Mouse (Mus musculus) CH12.LX (cell line): ENCODE results near the gene Tmem167. TPM values are rescaled to one million over a fixed set of nuclear protein-coding genes. Genes with fewer than 3 reads are reported as not detected.
"Not testable (repeated sequence)": the region's sequence is repeated elsewhere in the genome, so short reads cannot be mapped to it uniquely, and the experiment has no call there.

ENCODE experiments used
- DNase-seq: peaks from one replicate; pipeline ENCODE4 v3.0.0-alpha.2; 2013; ENCODE audit errors: extremely low read depth
- H3K27ac ChIP-seq: 2 replicates; pipeline ENCODE4 v1.5.1; 2012; ENCODE audit warnings: low read depth, mild to moderate bottlenecking, control low read depth, moderate library complexity; ENCODE audit not compliant: insufficient read depth
- H3K27me3 ChIP-seq: replicated peaks from 2 replicates; pipeline ENCODE3; 2012; ENCODE audit warnings: inconsistent platforms
- H3K36me3 ChIP-seq, 2 experiments: replicated peaks in 1 of 2; 2 replicates each; pipeline versions ENCODE3 to v1.6.1; 2012; ENCODE audit warnings: inconsistent platforms in 1 of 2, low read length in 1 of 2, mild to moderate bottlenecking in 1 of 2, mixed read lengths in 1 of 2, moderate library complexity in 1 of 2; ENCODE audit not compliant: control insufficient read depth in 1 of 2, insufficient read depth in 1 of 2
- H3K4me1 ChIP-seq, 2 experiments: 2 replicates each; pipeline ENCODE4 v1.6.1; 2012; ENCODE audit warnings: inconsistent platforms in 1 of 2, moderate library complexity in 1 of 2; ENCODE audit not compliant: insufficient read depth in 2 of 2, control insufficient read depth in 1 of 2
- H3K4me2 ChIP-seq: 2 replicates; pipeline ENCODE4 v1.6.1; 2012; ENCODE audit warnings: low read depth, mild to moderate bottlenecking, control low read depth; ENCODE audit not compliant: poor library complexity, insufficient read depth, severe bottlenecking
- H3K4me3 ChIP-seq, 3 experiments: fragments of 150-350 bp in 1 of 3; sonication (generic) in 1 of 3; replicated peaks in 1 of 3; 2 replicates each; pipeline versions ENCODE3 to v1.5.1; 2011 to 2012; ENCODE audit warnings: low read depth in 2 of 3, low read length in 2 of 3, mild to moderate bottlenecking in 2 of 3, moderate library complexity in 2 of 3, control low read depth in 1 of 3, improper control_type of control experiment in 1 of 3, inconsistent platforms in 1 of 3, mixed read lengths in 1 of 3; ENCODE audit not compliant: poor library complexity in 1 of 3
- H3K79me2 ChIP-seq: replicated peaks from 2 replicates; pipeline ENCODE4 v1.6.1; 2012; ENCODE audit warnings: mild to moderate bottlenecking, moderate library complexity; ENCODE audit not compliant: control insufficient read depth, poor library complexity, insufficient read depth, severe bottlenecking; ENCODE audit errors: extremely low read depth
- H3K9ac ChIP-seq: 2 replicates; pipeline ENCODE4 v1.6.1; 2012; ENCODE audit warnings: low read depth, mild to moderate bottlenecking, control low read depth, moderate library complexity; ENCODE audit not compliant: insufficient read depth
- H3K9me3 ChIP-seq: replicated peaks from 2 replicates; pipeline ENCODE3; 2012; ENCODE audit warnings: low read length, inconsistent platforms, mixed read lengths
- BHLHE40 ChIP-seq: IDR thresholded peaks from 2 replicates; pipeline ENCODE4 v1.6.1; 2011; ENCODE audit warnings: mild to moderate bottlenecking, low read depth, low read length, improper control_type of control experiment
- CHD1 ChIP-seq: IDR thresholded peaks from 2 replicates; pipeline ENCODE4 v1.6.1; 2012; ENCODE audit warnings: low read depth, low read length, improper control_type of control experiment, inconsistent platforms
- CTCF ChIP-seq, 2 experiments: IDR thresholded peaks in 1 of 2; conservative IDR thresholded peaks in 1 of 2; 2 replicates each; pipeline ENCODE4 v1.5.1; 2011 to 2012; ENCODE audit warnings: low read depth in 2 of 2, low read length in 2 of 2, improper control_type of control experiment in 1 of 2, inconsistent platforms in 1 of 2, mild to moderate bottlenecking in 1 of 2, moderate library complexity in 1 of 2
- EP300 ChIP-seq: IDR thresholded peaks from 2 replicates; pipeline ENCODE4 v1.6.1; 2011; ENCODE audit warnings: low read length, improper control_type of control experiment
- GABPA ChIP-seq: IDR thresholded peaks from 2 replicates; pipeline ENCODE4 v1.6.1; 2012; ENCODE audit warnings: low read depth, low read length, improper control_type of control experiment, inconsistent platforms; ENCODE audit not compliant: insufficient replicate concordance
- HCFC1 ChIP-seq: IDR thresholded peaks from 2 replicates; pipeline ENCODE4 v1.6.1; 2012; ENCODE audit warnings: low read depth, mild to moderate bottlenecking, inconsistent platforms, low read length, improper control_type of control experiment
- JUND ChIP-seq: conservative IDR thresholded peaks from 2 replicates; pipeline ENCODE4 v1.6.1; 2011; ENCODE audit warnings: low read depth, low read length, improper control_type of control experiment
- MAX ChIP-seq: IDR thresholded peaks from 2 replicates; pipeline ENCODE4 v1.6.1; 2011; ENCODE audit warnings: low read length, improper control_type of control experiment
- MAZ ChIP-seq: IDR thresholded peaks from 2 replicates; pipeline ENCODE4 v1.6.1; 2012; ENCODE audit warnings: low read depth, mild to moderate bottlenecking, inconsistent platforms, low read length, improper control_type of control experiment, moderate library complexity
- MXI1 ChIP-seq: IDR thresholded peaks from 2 replicates; pipeline ENCODE4 v1.6.1; 2011; ENCODE audit warnings: mild to moderate bottlenecking, low read depth, low read length, improper control_type of control experiment
- NELFE ChIP-seq: IDR thresholded peaks from 2 replicates; pipeline ENCODE4 v1.6.1; 2011; ENCODE audit warnings: low read depth, low read length, improper control_type of control experiment
- NRF1 ChIP-seq: IDR thresholded peaks from 2 replicates; pipeline ENCODE4 v1.6.1; 2014; ENCODE audit warnings: low read depth, mild to moderate bottlenecking, inconsistent platforms, low read length, improper control_type of control experiment, moderate library complexity
- PAX5 ChIP-seq: IDR thresholded peaks from 2 replicates; pipeline ENCODE4 v1.6.1; 2012; ENCODE audit warnings: low read length, inconsistent platforms, mixed read lengths
- POLR2A ChIP-seq: IDR thresholded peaks from 2 replicates; pipeline ENCODE4 v1.6.1; 2011; ENCODE audit warnings: low read depth, mild to moderate bottlenecking, improper control_type of control experiment, low read length
- RAD21 ChIP-seq: IDR thresholded peaks from 2 replicates; pipeline ENCODE4 v1.6.1; 2011; ENCODE audit warnings: low read depth, mild to moderate bottlenecking, low read length, improper control_type of control experiment, moderate library complexity
- SIN3A ChIP-seq: IDR thresholded peaks from 2 replicates; pipeline ENCODE4 v1.6.1; 2012; ENCODE audit warnings: low read length, improper control_type of control experiment, inconsistent platforms
- TBP ChIP-seq: conservative IDR thresholded peaks from 2 replicates; pipeline ENCODE4 v1.6.1; 2011; ENCODE audit warnings: low read depth, low read length, improper control_type of control experiment
- UBTF ChIP-seq: IDR thresholded peaks from 2 replicates; pipeline ENCODE4 v1.6.1; 2012; ENCODE audit warnings: low read depth, mild to moderate bottlenecking, inconsistent platforms, low read length, improper control_type of control experiment, moderate library complexity
- USF2 ChIP-seq: conservative IDR thresholded peaks from 2 replicates; pipeline ENCODE4 v1.6.1; 2011; ENCODE audit warnings: low read depth, low read length, improper control_type of control experiment
- dilution Hi-C: fragments of 300-500 bp; cut with MboI; formaldehyde crosslinking; loops from 2 replicates; pipeline ENCODE4 v1.14.3; 2020; ENCODE audit warnings: low sequenced_read_pairs; ENCODE audit not compliant: extremely low pct_unique_long_range_greater_than_20kb, extremely low pct_ligation_motif_present
- in situ Hi-C: fragments of 300-500 bp; cut with MboI; formaldehyde crosslinking; loops from 3 replicates; pipeline ENCODE4 v1.14.3; 2019; ENCODE audit warnings: low sequenced_read_pairs, low pct_ligation_motif_present, low pct_unique_long_range_greater_than_20kb, mixed read lengths
- polyA plus RNA-seq: library from polyadenylated mRNA; unstranded; fragments of >175 nt; gene quantifications from 2 replicates; pipeline ENCODE4 v1.2.1, GENCODE M21; 2012; ENCODE audit warnings: low read depth; ENCODE audit not compliant: insufficient read length
- total RNA-seq, 2 experiments: library from RNA; depleted of rRNA; stranded (reverse); fragments of 300-350 nt in 1 of 2; fragments of >200 nt in 1 of 2; gene quantifications; 2 replicates each; pipeline ENCODE4 v1.2.3; 2012 to 2014

Tmem167 gene
- total and polyA plus RNA-seq, 3 experiments: 14.1 to 38.6 (median 24.5) TPM

DNA sequence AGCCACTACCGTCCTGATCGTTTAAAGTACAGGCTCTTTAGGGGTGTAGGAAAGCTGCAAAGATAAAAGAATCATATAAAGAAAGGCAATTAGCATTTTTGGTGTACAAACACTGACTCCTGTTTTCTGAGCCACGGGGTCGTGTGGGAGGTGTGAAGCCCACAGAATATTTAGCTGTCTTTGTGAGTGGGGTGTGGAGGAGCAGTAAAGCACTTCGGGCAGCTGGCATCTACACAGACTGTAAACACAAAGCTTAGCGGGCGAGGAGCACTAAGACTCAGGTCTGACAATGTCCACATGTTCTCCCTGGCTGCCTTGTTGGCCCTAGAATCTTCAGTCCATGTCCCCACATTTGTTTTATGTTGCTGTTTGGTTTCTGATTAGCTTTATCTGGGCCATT, 17.2 kb downstream of the Tmem167 start:
- Histone ChIP-seq H3K4me2 (no peak overlapping the region), H3K27me3 (no peaks in the 10 kb centered on the region), H3K9me3 (no peaks in the 10 kb centered on the region), H3K4me1 (no peaks in the 10 kb centered on the region), H3K4me3 (no peak overlapping the region), H3K9ac (no peak overlapping the region), H3K79me2 (no peaks in the 10 kb centered on the region), H3K27ac (no peak overlapping the region), H3K36me3 (peaks cover 17 to 49% of the 10 kb centered on the region in 2 experiments)
- in situ Hi-C loops (no loop called here), dilution Hi-C loops (no loop called here)
- TF ChIP-seq UBTF (no peak), NRF1 (no peak), JUND (no peak), CTCF (conservative IDR thresholded peaks at IDR 0.05 in 1 of 2, IDR thresholded peaks at IDR 0.05 in 1 of 2; ENCODE audit: low read depth in 2 of 2, low read length in 2 of 2) (no peak), NELFE (no peak), BHLHE40 (no peak)
- no peak for DNase-seq

DNA sequence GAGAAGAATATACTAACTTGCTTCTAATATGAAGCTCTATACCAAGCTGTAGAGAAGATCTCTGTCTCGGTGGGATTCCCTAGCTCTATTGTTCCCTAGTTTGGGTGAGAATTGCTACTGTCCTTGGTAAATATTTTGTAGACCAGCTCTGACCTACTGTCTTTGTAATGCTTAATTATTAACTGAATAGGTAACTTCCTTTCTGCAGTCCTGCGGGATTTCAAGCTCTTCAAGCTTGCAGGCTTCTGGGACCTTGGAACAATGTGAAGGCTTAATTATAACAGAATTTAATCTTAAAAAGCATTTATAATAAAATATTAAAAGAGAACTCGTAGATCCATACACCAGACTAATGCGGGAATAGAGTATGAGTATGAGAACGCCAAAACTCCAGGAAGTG, 19.8 kb downstream of the Tmem167 start:
- H3K4me2 ChIP-seq, DNase-seq, H3K9ac ChIP-seq, in situ Hi-C loops, H3K4me1 ChIP-seq, dilution Hi-C loops, H3K9me3 ChIP-seq, H3K4me3 ChIP-seq, H3K27me3 ChIP-seq, H3K27ac ChIP-seq, H3K79me2 ChIP-seq: not testable (repeated sequence)
- peaks cover 14 to 29% of the 10 kb centered on the region in 2 experiments for H3K36me3 ChIP-seq

DNA sequence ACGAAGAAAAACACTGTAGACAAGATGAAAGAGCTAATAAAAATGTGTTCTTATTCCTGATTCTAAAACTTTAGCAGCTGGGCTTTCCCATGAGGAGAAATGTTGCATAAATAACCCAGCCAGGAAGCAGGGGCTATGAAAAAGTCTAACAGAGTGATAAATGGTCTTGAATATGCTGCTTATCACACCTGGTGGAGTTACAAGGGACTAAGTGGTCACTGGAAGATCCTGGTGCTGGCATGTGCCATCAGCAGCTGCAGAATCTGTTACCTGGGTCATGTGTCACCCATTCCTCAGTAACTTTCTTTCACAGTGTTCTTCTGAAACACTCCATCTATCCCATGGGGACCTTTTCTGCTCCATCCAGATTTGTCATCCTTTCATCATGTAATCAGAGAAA, 22.8 kb downstream of the Tmem167 start:
- no peak for DNase-seq
- in situ Hi-C loops (no loop called here), dilution Hi-C loops (no loop called here)
- no peaks in the 10 kb centered on the region for H3K9me3 ChIP-seq
- no peak overlapping the region for H3K9ac ChIP-seq
- no peaks in the 10 kb centered on the region for H3K79me2 ChIP-seq
- peaks cover 0 to 7% of the 10 kb centered on the region in 2 experiments for H3K36me3 ChIP-seq
- no peak overlapping the region for H3K4me2 ChIP-seq
- no peaks in the 10 kb centered on the region for H3K27me3 ChIP-seq
- TF ChIP-seq MAZ (no peak), HCFC1 (no peak), GABPA (no peak), RAD21 (no peak), POLR2A (no peak), USF2 (no peak), SIN3A (no peak), PAX5 (no peak), EP300 (no peak), MAX (no peak), TBP (no peak), CHD1 (no peak), MXI1 (no peak)
- H3K4me3 ChIP-seq: no peak overlapping the region
- H3K27ac ChIP-seq: no peak overlapping the region
- H3K4me1 ChIP-seq: no peaks in the 10 kb centered on the region
